Mouse (Mus musculus): Measurements from ENCODE around the gene Tnk1.

DNA sequence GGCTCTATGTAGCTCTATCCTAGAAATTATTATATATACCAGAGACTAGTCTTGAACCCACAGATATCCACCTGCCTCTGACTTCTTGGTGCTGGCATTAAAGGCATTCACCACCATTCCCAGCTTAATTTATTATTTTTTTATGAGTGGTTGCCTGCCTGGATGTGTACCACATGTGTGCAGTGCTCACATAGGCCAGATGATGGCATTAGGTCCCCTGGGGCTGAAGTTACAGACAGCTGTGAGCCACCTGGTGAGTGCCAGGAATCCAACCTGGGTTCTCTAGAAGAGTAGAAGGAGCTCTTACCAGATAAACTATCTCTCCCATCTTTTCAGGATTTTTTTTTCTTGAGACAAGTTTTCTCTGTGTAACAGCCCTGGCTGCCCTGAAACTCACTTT is 48.2 kb downstream of the Tnk1 start:
- TF ChIP-seq POLR2AphosphoS5 (IDR thresholded peaks at IDR 0.05; ENCODE audit: insufficient replicate concordance, low read depth, low read length), result no peak
- no peak for TF ChIP-seq CTCF (IDR thresholded peaks at IDR 0.05; ENCODE audit: low read depth, low read length)

Measured in G1E (cell line).